Mouse (Mus musculus): ENCODE measurements around the gene Cdcp1.

GRCm38 (mm10) chr9:123255736-123256135, 39.9 kb upstream of the Cdcp1 start:
- TF ChIP-seq POLR2A (IDR thresholded peaks at IDR 0.05; ENCODE audit: low read depth, low read length): no peak
- no peak for TF ChIP-seq CTCF (conservative IDR thresholded peaks at IDR 0.05; ENCODE audit: insufficient read depth, insufficient read length, low read depth, low read length)

Measured in kidney, adult 2 months (tissue).